Mouse (Mus musculus): ENCODE measurements at regions not wholly inside any gene's neighbourhood (a gene's known extent, or its start where the extent isn't known, plus 50 kb on each side); places are given as distances from the start of the nearest gene placed in this dataset.

GRCm38 (mm10) chr1:57032407-57032806 is 54.0 kb upstream of the Satb2 start:
- Histone ChIP-seq H3K27ac (ENCODE audit: low read depth, low read length) (no peak overlapping the region), H3K36me3 (ENCODE audit: control insufficient read depth, insufficient read depth, low read length) (no peaks in the 10 kb centered on the region), H3K27me3 (ENCODE audit: control insufficient read depth, insufficient read depth, low read length) (no peaks in the 10 kb centered on the region), H3K4me3 (ENCODE audit: low read depth, low read length) (no peak overlapping the region), H3K4me2 (no peak overlapping the region), H3K9me3 (replicated peaks; ENCODE audit: control insufficient read depth, low read length) (no peaks in the 10 kb centered on the region), H3K4me1 (ENCODE audit: control insufficient read depth, insufficient read depth, low read length) (no peaks in the 10 kb centered on the region), H3K9ac (ENCODE audit: low read depth, low read length) (no peak overlapping the region)
- 75% methylated on average over 2 of the region's 2 CpGs for WGBS (ENCODE audit: insufficient replicate concordance)
- ATAC-seq (replicated peaks; ENCODE audit: insufficient number of reproducible peaks, low FRiP score, low TSS enrichment) = no peak

GRCm38 (mm10) chr1:57033244-57033643 is 54.8 kb upstream of the Satb2 start:
- WGBS (ENCODE audit: insufficient replicate concordance) = 73% methylated on average over 2 of the region's 2 CpGs
- H3K27me3 ChIP-seq (ENCODE audit: control insufficient read depth, insufficient read depth, low read length) = no peaks in the 10 kb centered on the region
- H3K36me3 ChIP-seq (ENCODE audit: control insufficient read depth, insufficient read depth, low read length) = no peaks in the 10 kb centered on the region
- H3K4me3 ChIP-seq (ENCODE audit: low read depth, low read length) = no peak overlapping the region
- no peak overlapping the region for H3K4me2 ChIP-seq
- H3K4me1 ChIP-seq (ENCODE audit: control insufficient read depth, insufficient read depth, low read length) = no peaks in the 10 kb centered on the region
- no peaks in the 10 kb centered on the region for H3K9me3 ChIP-seq (replicated peaks; ENCODE audit: control insufficient read depth, low read length)
- no peak overlapping the region for H3K9ac ChIP-seq (ENCODE audit: low read depth, low read length)
- ATAC-seq (replicated peaks; ENCODE audit: insufficient number of reproducible peaks, low FRiP score, low TSS enrichment) = no peak
- no peak overlapping the region for H3K27ac ChIP-seq (ENCODE audit: low read depth, low read length)

GRCm38 (mm10) chr1:57034411-57034810 is 56.0 kb upstream of the Satb2 start:
- no peaks in the 10 kb centered on the region for H3K27me3 ChIP-seq (ENCODE audit: control insufficient read depth, insufficient read depth, low read length)
- ATAC-seq (replicated peaks; ENCODE audit: insufficient number of reproducible peaks, low FRiP score, low TSS enrichment) = no peak
- 77% methylated on average over 6 of the region's 6 CpGs for WGBS (ENCODE audit: insufficient replicate concordance)
- H3K9me3 ChIP-seq (replicated peaks; ENCODE audit: control insufficient read depth, low read length) = no peaks in the 10 kb centered on the region
- no peak overlapping the region for H3K4me3 ChIP-seq (ENCODE audit: low read depth, low read length)
- no peak overlapping the region for H3K4me2 ChIP-seq
- no peaks in the 10 kb centered on the region for H3K36me3 ChIP-seq (ENCODE audit: control insufficient read depth, insufficient read depth, low read length)
- H3K4me1 ChIP-seq (ENCODE audit: control insufficient read depth, insufficient read depth, low read length) = no peaks in the 10 kb centered on the region
- H3K27ac ChIP-seq (ENCODE audit: low read depth, low read length) = no peak overlapping the region
- H3K9ac ChIP-seq (ENCODE audit: low read depth, low read length) = no peak overlapping the region

GRCm38 (mm10) chr1:57036382-57036781 is 57.9 kb upstream of the Satb2 start:
- Histone ChIP-seq H3K36me3 (ENCODE audit: control insufficient read depth, insufficient read depth, low read length) (no peaks in the 10 kb centered on the region), H3K9me3 (replicated peaks; ENCODE audit: control insufficient read depth, low read length) (no peaks in the 10 kb centered on the region), H3K4me3 (ENCODE audit: low read depth, low read length) (no peak overlapping the region), H3K27ac (ENCODE audit: low read depth, low read length) (no peak overlapping the region), H3K9ac (ENCODE audit: low read depth, low read length) (no peak overlapping the region), H3K4me1 (ENCODE audit: control insufficient read depth, insufficient read depth, low read length) (no peaks in the 10 kb centered on the region), H3K4me2 (no peak overlapping the region), H3K27me3 (ENCODE audit: control insufficient read depth, insufficient read depth, low read length) (no peaks in the 10 kb centered on the region)
- ATAC-seq (replicated peaks; ENCODE audit: insufficient number of reproducible peaks, low FRiP score, low TSS enrichment) = no peak
- 66% methylated on average over 3 of the region's 3 CpGs for WGBS (ENCODE audit: insufficient replicate concordance)

- WGBS (ENCODE audit: insufficient replicate concordance) = 37% methylated on average over 8 of the region's 8 CpGs
- no peak for ATAC-seq (replicated peaks; ENCODE audit: insufficient number of reproducible peaks, low FRiP score, low TSS enrichment)
- Histone ChIP-seq H3K27ac (ENCODE audit: low read depth, low read length) (no peak overlapping the region), H3K9me3 (replicated peaks; ENCODE audit: control insufficient read depth, low read length) (no peaks in the 10 kb centered on the region), H3K27me3 (ENCODE audit: control insufficient read depth, insufficient read depth, low read length) (no peaks in the 10 kb centered on the region), H3K36me3 (ENCODE audit: control insufficient read depth, insufficient read depth, low read length) (no peaks in the 10 kb centered on the region), H3K4me2 (no peak overlapping the region), H3K4me1 (ENCODE audit: control insufficient read depth, insufficient read depth, low read length) (no peaks in the 10 kb centered on the region), H3K9ac (ENCODE audit: low read depth, low read length) (no peak overlapping the region), H3K4me3 (ENCODE audit: low read depth, low read length) (no peak overlapping the region)
Measured at GRCm38 (mm10) chr1:57040201-57040600, 61.8 kb upstream of the Satb2 start.

GRCm38 (mm10) chr1:57041578-57041977 is 63.1 kb upstream of the Satb2 start:
- H3K4me3 ChIP-seq (ENCODE audit: low read depth, low read length) = no peak overlapping the region
- H3K4me2 ChIP-seq = no peak overlapping the region
- H3K36me3 ChIP-seq (ENCODE audit: control insufficient read depth, insufficient read depth, low read length) = no peaks in the 10 kb centered on the region
- H3K27me3 ChIP-seq (ENCODE audit: control insufficient read depth, insufficient read depth, low read length) = no peaks in the 10 kb centered on the region
- H3K4me1 ChIP-seq (ENCODE audit: control insufficient read depth, insufficient read depth, low read length) = no peaks in the 10 kb centered on the region
- H3K9ac ChIP-seq (ENCODE audit: low read depth, low read length) = no peak overlapping the region
- no peak overlapping the region for H3K27ac ChIP-seq (ENCODE audit: low read depth, low read length)
- ATAC-seq (replicated peaks; ENCODE audit: insufficient number of reproducible peaks, low FRiP score, low TSS enrichment) = no peak
- H3K9me3 ChIP-seq (replicated peaks; ENCODE audit: control insufficient read depth, low read length) = no peaks in the 10 kb centered on the region

- Histone ChIP-seq H3K36me3 (ENCODE audit: control insufficient read depth, insufficient read depth, low read length) (no peaks in the 10 kb centered on the region), H3K4me2 (no peak overlapping the region), H3K9me3 (replicated peaks; ENCODE audit: control insufficient read depth, low read length) (no peaks in the 10 kb centered on the region), H3K9ac (ENCODE audit: low read depth, low read length) (no peak overlapping the region), H3K27me3 (ENCODE audit: control insufficient read depth, insufficient read depth, low read length) (no peaks in the 10 kb centered on the region), H3K27ac (ENCODE audit: low read depth, low read length) (no peak overlapping the region), H3K4me1 (ENCODE audit: control insufficient read depth, insufficient read depth, low read length) (no peaks in the 10 kb centered on the region), H3K4me3 (ENCODE audit: low read depth, low read length) (no peak overlapping the region)
- WGBS (ENCODE audit: insufficient replicate concordance) = 81% methylated on average over 4 of the region's 4 CpGs
- ATAC-seq (replicated peaks; ENCODE audit: insufficient number of reproducible peaks, low FRiP score, low TSS enrichment) = no peak
Measured at GRCm38 (mm10) chr1:57053836-57054235, 75.4 kb upstream of the Satb2 start.

- H3K9ac ChIP-seq (ENCODE audit: low read depth, low read length) = no peak overlapping the region
- ATAC-seq (replicated peaks; ENCODE audit: insufficient number of reproducible peaks, low FRiP score, low TSS enrichment) = no peak
- WGBS (ENCODE audit: insufficient replicate concordance) = 79% methylated on average over 9 of the region's 9 CpGs
Measured at GRCm38 (mm10) chr1:57055976-57056375, 77.5 kb upstream of the Satb2 start.

GRCm38 (mm10) chr1:57059216-57059615 is 80.8 kb upstream of the Satb2 start:
- WGBS (ENCODE audit: insufficient replicate concordance) = 75% methylated on average over 3 of the region's 3 CpGs
- H3K4me1 ChIP-seq (ENCODE audit: control insufficient read depth, insufficient read depth, low read length) = no peaks in the 10 kb centered on the region
- no peak for ATAC-seq (replicated peaks; ENCODE audit: insufficient number of reproducible peaks, low FRiP score, low TSS enrichment)

More at GRCm38 (mm10) chr1:57055976-57056375, 77.5 kb upstream of the Satb2 start:
- H3K4me1 ChIP-seq (ENCODE audit: control insufficient read depth, insufficient read depth, low read length) = no peaks in the 10 kb centered on the region
- no peak overlapping the region for H3K4me3 ChIP-seq (ENCODE audit: low read depth, low read length)
- no peak overlapping the region for H3K4me2 ChIP-seq
- no peak overlapping the region for H3K27ac ChIP-seq (ENCODE audit: low read depth, low read length)
- H3K9me3 ChIP-seq (replicated peaks; ENCODE audit: control insufficient read depth, low read length) = no peaks in the 10 kb centered on the region
- H3K27me3 ChIP-seq (ENCODE audit: control insufficient read depth, insufficient read depth, low read length) = no peaks in the 10 kb centered on the region
- H3K36me3 ChIP-seq (ENCODE audit: control insufficient read depth, insufficient read depth, low read length) = no peaks in the 10 kb centered on the region

More at GRCm38 (mm10) chr1:57059216-57059615, 80.8 kb upstream of the Satb2 start:
- H3K4me3 ChIP-seq (ENCODE audit: low read depth, low read length) = no peak overlapping the region
- H3K27ac ChIP-seq (ENCODE audit: low read depth, low read length) = no peak overlapping the region
- H3K36me3 ChIP-seq (ENCODE audit: control insufficient read depth, insufficient read depth, low read length) = no peaks in the 10 kb centered on the region
- no peak overlapping the region for H3K4me2 ChIP-seq
- no peaks in the 10 kb centered on the region for H3K27me3 ChIP-seq (ENCODE audit: control insufficient read depth, insufficient read depth, low read length)
- no peak overlapping the region for H3K9ac ChIP-seq (ENCODE audit: low read depth, low read length)
- no peaks in the 10 kb centered on the region for H3K9me3 ChIP-seq (replicated peaks; ENCODE audit: control insufficient read depth, low read length)

Measured in heart, embryonic 11.5 days (tissue).